Mouse (Mus musculus): Measurements from ENCODE around the gene Rita1. TPM values are rescaled to one million over a fixed set of nuclear protein-coding genes. Genes with fewer than 3 reads are reported as not detected.

The Rita1 gene
- total and polyA plus RNA-seq, 2 experiments from 2014 or later, result 30.4 to 38.6 TPM

DNA sequence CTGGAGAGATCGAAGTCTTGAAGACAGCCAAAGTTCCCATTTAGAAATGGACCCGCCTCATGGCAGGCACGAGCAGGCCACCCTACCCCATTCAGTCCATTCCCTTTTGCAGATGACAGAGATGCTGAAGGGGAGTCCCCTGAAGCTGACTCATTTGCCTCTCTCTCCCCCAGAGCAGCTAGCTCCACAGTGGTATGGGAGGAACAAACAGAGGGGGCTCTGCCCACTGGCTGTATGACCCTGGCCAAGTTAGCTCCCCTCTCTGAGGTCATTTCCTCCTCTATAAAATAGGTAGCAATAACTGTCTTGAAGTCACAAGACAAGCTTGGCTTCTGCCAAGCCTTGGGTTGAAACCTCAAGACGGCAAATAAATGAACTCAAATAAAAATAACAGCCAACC is 28.9 kb downstream of the Rita1 start:
- Histone ChIP-seq H3K4me1 (ENCODE audit: insufficient read depth, low read length) (peaks cover 28% of the 10 kb centered on the region), H3K27ac (no peak overlapping the region), H3K36me3 (ENCODE audit: insufficient read depth, low read length) (peaks cover 12% of the 10 kb centered on the region), H3K9me3 (ENCODE audit: low read length) (no peaks in the 10 kb centered on the region), H3K4me2 (ENCODE audit: low read depth, low read length) (no peak overlapping the region), H3K27me3 (ENCODE audit: insufficient read depth, low read length) (no peaks in the 10 kb centered on the region), H3K4me3 (ENCODE audit: low read length) (no peak overlapping the region), H3K9ac (replicated peaks; ENCODE audit: low read length) (no peak overlapping the region)
- no peak for DNase-seq (ENCODE audit: low spot score)
- 96% methylated on average over 4 of the region's 4 CpGs for WGBS
- TF ChIP-seq CTCF (IDR thresholded peaks at IDR 0.05; ENCODE audit: low read depth), result no peak
- ATAC-seq, result no peak

GRCm38 (mm10) chr5:120582002-120582401 is 30.4 kb downstream of the Rita1 start:
- Histone ChIP-seq H3K27ac (no peak overlapping the region), H3K4me3 (ENCODE audit: low read length) (no peak overlapping the region), H3K9me3 (ENCODE audit: low read length) (no peaks in the 10 kb centered on the region), H3K9ac (replicated peaks; ENCODE audit: low read length) (no peak overlapping the region), H3K4me1 (ENCODE audit: insufficient read depth, low read length) (peaks cover 20% of the 10 kb centered on the region), H3K27me3 (ENCODE audit: insufficient read depth, low read length) (no peaks in the 10 kb centered on the region), H3K4me2 (ENCODE audit: low read depth, low read length) (no peak overlapping the region), H3K36me3 (ENCODE audit: insufficient read depth, low read length) (peaks cover 12% of the 10 kb centered on the region)
- no peak for TF ChIP-seq CTCF (IDR thresholded peaks at IDR 0.05; ENCODE audit: low read depth)
- DNase-seq (ENCODE audit: low spot score) (no peak), ATAC-seq (no peak)
- 83% methylated on average over 9 of the region's 9 CpGs for WGBS

GRCm38 (mm10) chr5:120579898-120580626 is 32.3 kb downstream of the Rita1 start:
- ATAC-seq, result peak; percentile 59
- Histone ChIP-seq H3K9me3 (ENCODE audit: low read length) (no peaks in the 10 kb centered on the region), H3K27me3 (ENCODE audit: insufficient read depth, low read length) (no peaks in the 10 kb centered on the region), H3K27ac (peak overlapping the region; percentile 70), H3K36me3 (ENCODE audit: insufficient read depth, low read length) (peaks cover 12% of the 10 kb centered on the region), H3K9ac (replicated peaks; ENCODE audit: low read length) (peak overlapping the region; percentile 30; the same call in 1 of the 2 replicates), H3K4me2 (ENCODE audit: low read depth, low read length) (no peak overlapping the region), H3K4me1 (ENCODE audit: insufficient read depth, low read length) (peaks cover 16% of the 10 kb centered on the region), H3K4me3 (ENCODE audit: low read length) (no peak overlapping the region)
- WGBS, result 69% methylated on average over 26 of the region's 26 CpGs
- TF ChIP-seq CTCF (IDR thresholded peaks at IDR 0.05; ENCODE audit: low read depth), result no peak
- DNase-seq (ENCODE audit: low spot score), result no peak

- Histone ChIP-seq H3K9ac (replicated peaks; ENCODE audit: low read length) (peak overlapping the region; percentile 30; the same call in 1 of the 2 replicates), H3K4me2 (ENCODE audit: low read depth, low read length) (peak overlapping the region; percentile 13; the same call in 1 of the 2 replicates), H3K27me3 (ENCODE audit: insufficient read depth, low read length) (no peaks in the 10 kb centered on the region), H3K9me3 (ENCODE audit: low read length) (no peaks in the 10 kb centered on the region), H3K4me3 (ENCODE audit: low read length) (no peak overlapping the region), H3K27ac (peak overlapping the region; percentile 70), H3K4me1 (ENCODE audit: insufficient read depth, low read length) (peaks cover 18% of the 10 kb centered on the region), H3K36me3 (ENCODE audit: insufficient read depth, low read length) (peaks cover 12% of the 10 kb centered on the region)
- WGBS, result 39% methylated on average over 26 of the region's 26 CpGs
- TF ChIP-seq CTCF (IDR thresholded peaks at IDR 0.05; ENCODE audit: low read depth), result no peak
- DNase-seq (ENCODE audit: low spot score), result peak; percentile 61
- peak; percentile 61 for ATAC-seq
Observed at GRCm38 (mm10) chr5:120579211-120579897, 33.0 kb downstream of the Rita1 start.

- H3K9ac ChIP-seq (replicated peaks; ENCODE audit: low read length), result no peak overlapping the region
- H3K9me3 ChIP-seq (ENCODE audit: low read length), result no peaks in the 10 kb centered on the region
- peak overlapping the region; percentile 70; the same call in 1 of the 2 replicates for H3K27ac ChIP-seq
- H3K4me2 ChIP-seq (ENCODE audit: low read depth, low read length), result no peak overlapping the region
- TF ChIP-seq CTCF (IDR thresholded peaks at IDR 0.05; ENCODE audit: low read depth), result no peak
- peaks cover 18% of the 10 kb centered on the region for H3K4me1 ChIP-seq (ENCODE audit: insufficient read depth, low read length)
- H3K36me3 ChIP-seq (ENCODE audit: insufficient read depth, low read length), result peaks cover 12% of the 10 kb centered on the region
- ATAC-seq, result no peak
- H3K27me3 ChIP-seq (ENCODE audit: insufficient read depth, low read length), result no peaks in the 10 kb centered on the region
- H3K4me3 ChIP-seq (ENCODE audit: low read length), result no peak overlapping the region
- WGBS, result 47% methylated on average over 12 of the region's 12 CpGs
- DNase-seq (ENCODE audit: low spot score), result no peak
Observed at GRCm38 (mm10) chr5:120578504-120579081, 33.8 kb downstream of the Rita1 start.

DNA sequence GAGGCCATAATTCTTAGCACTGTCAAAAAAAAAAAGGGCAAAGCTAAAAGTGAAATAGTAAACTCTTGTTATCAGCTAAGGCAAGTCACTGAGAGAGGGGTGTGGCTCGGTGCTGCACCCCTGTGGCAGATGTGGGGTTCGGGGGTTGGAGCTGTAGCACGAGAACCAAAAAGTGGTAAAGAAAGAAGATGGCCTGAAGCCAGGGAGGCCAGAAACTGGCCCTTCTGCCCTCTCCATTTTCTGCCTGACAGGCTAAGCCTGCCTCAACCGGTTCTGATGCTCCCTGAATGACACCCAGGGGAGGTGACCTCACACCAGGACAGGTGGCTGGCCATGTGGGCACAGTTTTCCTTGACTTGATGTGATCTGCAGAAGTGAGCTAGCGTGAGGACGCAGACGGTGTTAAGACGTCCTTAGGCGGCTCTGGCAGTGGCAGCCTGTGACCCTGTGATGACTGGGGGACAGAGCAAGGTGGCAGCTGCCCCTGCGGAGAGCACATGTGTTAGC is 34.4 kb downstream of the Rita1 start:
- no peak overlapping the region for H3K9ac ChIP-seq (replicated peaks; ENCODE audit: low read length)
- no peak overlapping the region for H3K4me3 ChIP-seq (ENCODE audit: low read length)
- H3K27me3 ChIP-seq (ENCODE audit: insufficient read depth, low read length), result no peaks in the 10 kb centered on the region
- H3K9me3 ChIP-seq (ENCODE audit: low read length), result no peaks in the 10 kb centered on the region
- TF ChIP-seq CTCF (IDR thresholded peaks at IDR 0.05; ENCODE audit: low read depth), result peak; percentile 44
- peaks cover 18% of the 10 kb centered on the region for H3K4me1 ChIP-seq (ENCODE audit: insufficient read depth, low read length)
- H3K4me2 ChIP-seq (ENCODE audit: low read depth, low read length), result no peak overlapping the region
- ATAC-seq (no peak), DNase-seq (ENCODE audit: low spot score) (no peak)
- H3K27ac ChIP-seq, result no peak overlapping the region
- H3K36me3 ChIP-seq (ENCODE audit: insufficient read depth, low read length), result peaks cover 6% of the 10 kb centered on the region
- 53% methylated on average over 10 of the region's 10 CpGs for WGBS
